Mouse (Mus musculus): ENCODE measurements around the gene Lrrc8d.

Lrrc8d gene

DNA sequence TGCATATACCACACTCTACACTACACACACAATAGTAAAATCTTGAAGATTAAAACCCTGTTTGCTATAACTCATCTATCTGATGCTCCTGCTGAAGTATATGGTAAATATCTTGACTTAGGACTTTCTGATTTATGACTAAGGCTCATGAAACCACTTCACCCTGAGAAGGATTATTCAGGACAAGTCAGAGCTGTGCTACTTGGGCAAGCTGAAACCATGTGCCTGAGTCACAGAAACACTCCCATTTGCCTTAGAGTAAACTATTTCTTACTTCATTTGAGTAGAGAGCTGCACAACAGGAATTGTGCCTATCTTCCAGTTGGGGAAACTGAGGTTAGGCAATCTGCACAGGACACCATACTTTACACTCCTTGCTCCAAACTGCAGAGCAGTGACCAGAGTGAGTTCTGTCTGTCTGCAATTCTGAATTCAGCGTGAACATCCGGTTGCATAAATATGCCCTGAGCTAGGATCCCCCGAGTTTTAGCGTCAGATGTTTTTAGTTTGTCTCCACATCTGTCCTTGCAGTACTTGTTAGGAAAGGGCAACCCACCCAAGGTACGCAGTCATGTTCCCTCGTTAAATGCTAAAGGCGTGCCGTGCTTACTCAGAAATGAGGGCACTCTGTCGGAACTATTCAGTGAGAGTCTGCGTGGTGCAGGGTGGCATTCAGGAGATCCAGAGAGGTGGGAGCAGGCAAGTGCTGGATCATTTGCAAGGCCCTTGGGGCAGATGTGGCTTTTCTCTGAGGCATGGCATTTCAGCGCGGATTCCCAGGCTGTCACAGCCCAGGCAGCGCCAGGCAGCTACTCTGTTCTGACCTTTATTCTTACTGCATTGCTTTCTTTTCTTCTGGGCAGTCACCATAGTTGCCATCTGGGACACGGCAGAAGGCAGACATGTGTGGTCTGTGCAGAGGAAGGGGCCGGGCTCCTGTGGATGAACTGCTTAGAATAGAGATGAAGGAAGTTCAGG, 123.0 kb downstream of the Lrrc8d start:
- peak; percentile 17 for DNase-seq

DNA sequence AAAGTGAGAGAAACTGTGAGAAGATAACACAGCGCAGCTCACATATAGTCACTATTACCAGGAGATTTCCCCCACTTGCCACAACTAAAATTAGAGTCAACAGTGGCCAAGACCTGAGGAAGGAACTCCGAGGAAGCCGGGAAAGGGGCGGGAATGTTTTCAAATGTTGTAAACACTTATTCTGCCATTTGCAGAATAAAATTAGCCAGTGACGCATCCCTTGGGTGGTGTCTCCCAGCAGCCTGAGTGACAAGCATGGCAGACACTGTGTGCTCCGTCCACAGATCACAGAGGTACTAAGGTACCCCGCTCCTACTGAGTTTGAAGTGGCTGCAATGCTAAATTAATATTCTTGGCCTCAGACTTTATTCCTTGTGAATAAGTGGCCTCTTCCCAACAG, 124.5 kb downstream of the Lrrc8d start:
- DNase-seq, result no peak

DNA sequence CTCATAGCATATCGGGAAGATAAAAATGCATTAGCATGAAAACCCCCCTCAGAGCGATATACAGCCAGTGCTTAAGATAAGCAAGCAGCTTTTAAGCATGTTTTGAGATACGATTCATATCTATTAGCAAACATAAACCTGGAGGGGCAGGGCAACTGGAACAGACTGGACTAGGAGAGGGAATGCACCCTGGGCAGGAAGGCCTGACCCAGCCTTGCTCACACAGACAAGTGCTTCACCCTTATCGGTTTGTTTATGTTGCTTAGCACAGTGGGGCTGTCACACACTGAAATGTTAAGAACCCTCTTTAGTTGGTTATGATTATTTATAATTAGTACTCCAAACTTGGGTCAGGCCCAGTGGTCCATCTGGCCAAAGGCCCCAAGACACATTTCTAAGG, 125.1 kb downstream of the Lrrc8d start:
- DNase-seq, result no peak

DNA sequence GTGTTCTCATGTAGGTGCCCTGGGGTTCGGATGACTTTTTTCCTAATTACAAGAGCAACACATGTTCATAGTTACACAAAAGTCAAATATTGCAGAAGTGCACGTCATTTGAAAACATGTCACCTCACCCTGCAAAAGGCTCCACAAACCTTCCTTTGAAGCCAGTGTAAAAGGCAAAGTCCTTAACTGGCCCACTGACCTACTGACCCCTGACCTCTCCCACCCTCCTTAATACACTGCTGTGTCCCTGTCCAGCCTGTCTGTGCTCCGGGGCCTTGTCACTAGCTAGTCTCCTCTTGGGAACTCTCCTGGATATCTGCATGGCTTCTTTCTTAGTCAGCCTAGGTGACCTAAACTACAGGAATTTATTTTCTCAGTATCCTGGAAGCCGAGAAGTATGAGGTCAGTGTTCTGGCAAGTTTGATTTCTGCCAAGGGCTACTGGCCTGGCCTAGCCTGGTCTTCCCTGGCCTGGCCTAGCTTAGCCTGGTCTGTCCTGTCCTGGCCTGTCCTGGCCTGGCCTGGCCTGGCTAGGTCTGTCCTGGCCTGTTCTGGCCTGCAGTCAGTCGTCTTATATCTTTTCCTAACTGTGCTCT, 127.2 kb downstream of the Lrrc8d start:
- no peak for DNase-seq

DNA sequence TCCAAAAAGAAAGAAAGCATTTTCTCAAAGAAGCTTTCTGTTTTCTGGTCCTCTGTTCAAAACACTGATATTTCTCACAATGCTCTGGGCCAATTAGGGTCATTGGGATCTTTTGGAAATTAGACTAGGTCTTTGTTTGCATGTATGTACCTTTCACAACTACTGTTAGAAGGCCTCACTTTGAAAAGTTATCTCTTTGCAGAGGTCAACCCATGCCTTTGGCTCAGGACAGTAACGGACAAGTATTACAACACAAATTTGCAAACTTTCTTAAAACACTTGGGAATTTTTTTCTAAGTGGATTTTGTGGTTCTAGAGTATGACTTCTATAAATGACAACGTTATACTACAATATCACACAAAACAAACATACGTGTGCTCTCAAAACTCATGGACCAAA, 128.3 kb downstream of the Lrrc8d start:
- DNase-seq, result no peak

DNA sequence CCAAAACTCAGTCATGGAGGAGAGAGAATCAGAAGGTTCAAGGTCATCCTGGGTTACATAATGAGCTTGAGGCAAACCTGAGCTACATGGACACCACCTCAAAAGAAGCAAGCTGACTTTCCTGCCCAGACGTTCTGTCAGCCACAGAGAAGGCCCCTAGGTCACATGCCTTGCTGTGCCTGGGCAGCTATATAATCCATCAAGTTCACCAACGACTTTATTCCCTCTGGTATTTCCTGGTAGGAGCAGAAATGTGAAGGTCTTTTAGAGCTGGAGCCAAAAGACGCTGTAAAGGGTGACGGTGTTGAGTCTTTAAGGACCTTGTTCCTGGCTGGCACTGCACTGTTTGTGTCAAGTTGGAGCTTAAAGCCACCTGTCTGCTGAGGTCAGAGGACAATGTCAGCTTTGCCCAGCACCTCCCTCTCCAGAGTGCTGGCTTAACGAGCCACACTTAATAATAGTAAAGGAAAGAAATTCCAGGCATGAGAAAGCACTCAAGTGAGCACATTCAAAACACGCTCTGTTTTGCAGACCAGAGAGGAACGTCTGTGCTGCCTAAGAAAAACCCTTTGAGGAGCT, 129.3 kb downstream of the Lrrc8d start:
- DNase-seq, result no peak

DNA sequence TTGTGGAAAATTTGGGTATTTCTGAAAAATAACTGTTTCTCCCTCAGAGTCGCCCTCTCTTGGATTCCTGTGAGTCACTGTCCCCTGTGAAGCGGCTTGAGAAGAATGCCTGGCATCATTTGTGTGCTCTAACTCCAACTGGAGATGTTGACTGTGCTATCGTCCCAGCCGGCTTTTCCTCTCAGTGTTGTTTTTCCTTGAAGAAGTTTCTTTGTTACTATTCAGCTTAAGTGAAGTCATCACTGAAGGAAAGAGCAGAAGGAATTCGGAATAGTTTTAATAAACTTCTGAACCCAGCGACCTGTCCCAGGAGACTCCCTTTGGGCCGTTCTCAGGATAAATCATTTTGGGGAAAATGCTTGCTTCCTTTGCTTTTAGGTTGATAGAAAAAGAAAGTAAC, 132.4 kb downstream of the Lrrc8d start:
- no peak for DNase-seq

DNA sequence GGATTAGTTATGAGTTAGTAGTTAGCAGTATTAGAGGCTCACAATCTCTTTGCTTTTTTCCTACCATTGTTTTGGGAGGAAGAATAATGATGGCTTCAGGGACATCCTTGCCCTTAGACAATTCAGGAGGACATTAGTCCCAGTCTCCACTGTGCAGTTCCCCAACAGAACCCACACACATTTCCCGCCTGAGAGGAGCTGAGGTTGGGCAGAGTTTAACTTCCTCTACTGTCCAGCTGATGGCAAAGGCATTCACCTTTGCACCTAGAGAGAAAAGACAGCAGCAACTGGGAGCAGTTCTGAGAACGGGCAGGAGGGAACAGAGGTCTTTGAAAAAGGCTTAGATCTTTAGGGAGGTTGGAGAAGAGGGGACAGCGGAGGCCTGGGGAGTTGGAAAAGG, 134.2 kb downstream of the Lrrc8d start:
- no peak for DNase-seq

DNA sequence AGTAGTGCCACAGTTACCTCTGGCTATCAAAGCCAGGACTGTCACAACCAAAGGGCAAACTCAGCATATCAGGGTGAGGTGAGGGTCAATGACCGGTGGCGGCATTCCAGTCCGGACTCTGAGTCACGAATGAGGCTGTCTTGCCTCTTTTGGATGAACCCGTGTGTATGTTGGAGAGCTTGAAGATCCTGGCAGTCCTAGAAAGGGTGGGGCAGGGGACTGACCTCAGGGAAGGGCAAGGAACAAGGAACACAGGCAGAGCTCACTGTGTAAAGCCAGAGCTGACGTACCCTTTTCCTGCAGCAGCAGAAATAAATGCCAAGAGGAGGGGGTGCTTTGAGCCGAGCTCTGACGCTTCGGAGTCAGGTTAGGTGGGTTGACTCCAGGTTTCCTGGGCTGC, 136.2 kb downstream of the Lrrc8d start:
- no peak for DNase-seq

DNA sequence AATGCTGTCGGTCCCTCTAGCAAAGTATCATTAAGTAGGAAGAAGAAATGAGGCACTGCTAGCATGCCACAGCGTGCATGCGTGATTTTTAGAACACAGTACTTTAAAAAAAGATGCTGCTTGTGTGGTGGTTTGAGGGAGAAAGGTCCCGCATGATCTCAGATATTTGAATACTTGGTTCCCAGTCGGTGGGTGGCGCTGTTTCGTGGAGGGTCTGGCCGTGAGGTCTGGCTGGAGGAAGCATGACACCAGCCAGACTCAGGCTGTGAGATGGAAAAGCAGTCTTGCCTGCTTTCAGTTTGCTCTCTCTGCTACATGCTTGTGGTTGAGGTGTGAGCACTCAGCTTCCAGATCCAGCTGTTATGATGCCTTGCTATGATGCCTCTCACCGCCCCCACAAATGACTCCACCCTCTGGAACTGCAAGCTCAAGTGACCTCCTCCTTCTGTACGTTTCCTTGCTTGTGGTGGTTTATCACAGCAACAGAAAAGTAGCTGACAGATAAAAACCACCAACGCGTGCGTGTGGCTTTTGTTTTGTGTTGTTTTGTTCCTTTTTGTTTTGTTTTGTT, 140.1 kb downstream of the Lrrc8d start:
- no peak for DNase-seq

DNA sequence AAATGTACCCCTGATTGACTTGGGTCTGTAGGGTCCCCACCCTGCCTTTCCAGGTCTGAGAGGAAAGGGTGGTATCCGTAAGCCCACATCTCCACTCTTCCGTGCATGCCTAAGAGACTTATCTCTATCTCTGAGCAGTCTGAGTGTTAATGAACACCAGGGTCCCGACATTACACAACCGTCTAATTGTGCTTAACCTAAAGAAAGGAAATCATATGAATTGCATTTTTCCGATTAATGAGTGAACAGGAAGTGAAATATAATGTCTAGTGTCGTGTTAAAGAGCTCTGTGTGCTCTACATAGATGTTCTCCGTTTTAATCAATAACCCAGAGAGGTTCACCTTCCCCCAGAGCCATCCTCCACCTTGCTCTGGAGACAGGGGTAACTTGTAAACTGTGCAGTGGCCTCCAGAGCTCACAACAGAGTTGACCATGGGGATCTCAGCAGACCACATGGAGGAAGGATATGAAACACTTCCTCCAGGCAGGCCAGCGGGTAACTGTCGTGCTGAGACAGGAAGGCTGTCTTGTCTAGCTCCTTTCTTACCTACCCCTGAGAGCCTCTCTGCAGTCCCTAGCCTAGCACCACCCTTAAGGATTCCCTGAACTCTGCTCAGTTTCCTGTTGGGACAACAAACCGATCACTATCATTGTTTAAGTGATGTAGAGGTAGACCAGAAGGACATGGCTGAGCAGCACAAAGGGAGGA, 144.4 kb downstream of the Lrrc8d start:
- DNase-seq, result no peak

DNA sequence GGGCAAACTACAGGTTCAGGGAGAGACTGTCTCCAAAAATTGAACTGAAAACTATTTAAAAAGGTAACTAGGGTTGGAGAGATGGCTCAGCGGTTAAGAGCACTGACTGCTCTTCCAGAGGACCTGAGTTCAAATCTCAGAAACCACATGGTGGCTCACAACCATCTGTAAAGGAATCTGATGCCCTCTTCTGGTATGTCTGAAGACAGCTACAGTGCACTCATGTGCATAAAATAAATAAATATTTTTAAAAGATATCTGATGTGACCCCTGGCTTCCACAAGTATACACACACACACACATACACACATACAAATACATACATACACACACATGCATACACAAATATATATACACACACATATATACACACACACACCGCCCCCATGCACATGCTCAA, 145.3 kb downstream of the Lrrc8d start:
- no peak for DNase-seq

DNA sequence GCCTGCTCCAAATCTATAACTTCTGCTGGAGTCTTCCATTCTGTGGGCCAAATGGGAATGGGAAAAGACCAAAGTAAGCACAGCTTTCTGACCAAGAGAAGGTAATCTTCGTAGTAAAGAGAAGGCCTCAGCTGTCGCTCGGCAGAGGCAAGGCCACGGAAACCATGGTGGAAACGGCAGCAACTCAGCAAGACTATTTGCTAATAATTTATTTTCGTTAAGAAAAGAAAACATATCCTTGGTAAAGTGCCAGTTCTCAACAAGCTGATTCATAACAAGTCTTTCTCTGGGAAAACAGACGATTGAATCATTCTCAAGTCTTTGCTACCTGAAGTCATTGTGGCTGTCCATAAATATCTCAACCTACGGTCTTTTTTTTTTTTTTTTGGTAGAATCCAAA, 148.0 kb downstream of the Lrrc8d start:
- no peak for DNase-seq

DNA sequence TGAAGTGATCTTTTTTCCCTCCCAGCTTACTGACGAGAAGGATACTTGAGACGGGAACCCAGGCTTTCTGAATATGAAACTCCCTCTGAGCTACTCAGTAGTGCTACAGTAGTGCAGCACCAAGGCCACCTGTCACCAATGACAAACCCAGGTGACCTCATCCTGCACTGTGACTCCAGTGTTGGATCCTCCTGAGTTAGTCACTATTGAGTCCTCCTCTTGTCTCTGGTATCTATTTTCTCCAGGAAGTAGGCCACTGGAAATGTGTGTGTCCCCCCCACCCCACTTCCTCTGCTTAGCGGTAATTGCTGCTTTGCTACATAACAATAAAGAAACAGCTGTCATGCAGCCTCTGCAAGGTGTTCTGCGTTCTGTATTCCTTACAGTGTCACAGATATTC, 149.5 kb downstream of the Lrrc8d start:
- no peak for DNase-seq

DNA sequence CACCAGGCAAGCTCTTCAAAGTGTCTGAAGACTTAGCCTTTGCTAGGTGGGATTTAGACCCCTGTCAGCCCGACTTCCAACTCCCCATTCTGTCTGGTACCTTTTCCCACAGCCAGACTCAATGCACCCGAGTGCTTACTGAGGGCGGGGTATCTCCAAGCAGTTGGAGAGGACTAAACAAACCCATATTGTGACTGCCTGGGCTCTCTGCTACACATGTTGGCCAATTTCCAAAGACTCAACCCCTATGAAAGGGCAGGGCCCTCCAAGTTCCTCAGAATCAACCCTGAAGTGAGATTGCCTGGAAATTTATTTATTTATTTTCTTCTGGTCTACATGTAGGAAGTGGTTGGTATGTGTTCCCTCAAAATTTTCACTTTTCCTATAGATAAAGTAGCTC, 149.9 kb downstream of the Lrrc8d start:
- DNase-seq, result no peak

DNA sequence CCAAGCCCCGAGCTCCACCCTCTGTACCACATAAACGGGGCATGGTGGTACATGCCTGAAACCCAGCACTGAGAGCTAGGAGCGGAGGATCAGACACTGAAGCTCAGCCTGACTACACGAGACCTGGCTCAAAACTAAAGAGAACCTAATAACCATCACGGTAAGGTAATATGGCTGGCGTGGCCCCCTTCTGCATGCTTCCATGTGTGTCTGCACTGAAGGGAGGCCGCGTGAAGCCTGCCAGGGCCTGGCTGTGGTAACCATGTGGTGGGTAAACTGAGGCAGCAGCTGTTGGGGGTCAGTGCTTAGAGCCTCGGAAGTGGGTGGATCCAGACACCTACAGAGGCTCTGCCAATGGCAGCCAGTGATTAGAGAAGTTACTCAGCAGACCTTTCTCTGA, 153.5 kb downstream of the Lrrc8d start:
- no peak for DNase-seq

DNA sequence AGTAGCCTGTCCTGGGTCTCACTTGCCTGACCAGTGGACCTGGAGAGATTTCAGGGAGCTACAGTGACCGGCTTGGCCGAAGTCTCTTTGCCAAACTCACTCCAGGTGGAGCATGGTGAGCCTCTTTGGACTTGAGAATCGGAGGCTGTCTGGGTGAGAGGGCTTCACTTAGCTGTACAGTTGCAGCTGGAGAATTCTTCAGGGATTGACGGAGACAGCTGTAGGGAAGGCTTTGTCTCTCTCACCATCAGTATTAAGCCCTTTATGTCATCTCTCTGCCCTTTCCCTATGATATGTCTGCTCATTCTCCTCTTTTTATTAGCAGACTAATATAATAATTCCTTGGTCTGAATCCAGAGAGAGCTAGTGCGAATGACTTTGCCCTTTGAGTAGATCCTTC, 157.7 kb downstream of the Lrrc8d start:
- DNase-seq, result no peak

DNA sequence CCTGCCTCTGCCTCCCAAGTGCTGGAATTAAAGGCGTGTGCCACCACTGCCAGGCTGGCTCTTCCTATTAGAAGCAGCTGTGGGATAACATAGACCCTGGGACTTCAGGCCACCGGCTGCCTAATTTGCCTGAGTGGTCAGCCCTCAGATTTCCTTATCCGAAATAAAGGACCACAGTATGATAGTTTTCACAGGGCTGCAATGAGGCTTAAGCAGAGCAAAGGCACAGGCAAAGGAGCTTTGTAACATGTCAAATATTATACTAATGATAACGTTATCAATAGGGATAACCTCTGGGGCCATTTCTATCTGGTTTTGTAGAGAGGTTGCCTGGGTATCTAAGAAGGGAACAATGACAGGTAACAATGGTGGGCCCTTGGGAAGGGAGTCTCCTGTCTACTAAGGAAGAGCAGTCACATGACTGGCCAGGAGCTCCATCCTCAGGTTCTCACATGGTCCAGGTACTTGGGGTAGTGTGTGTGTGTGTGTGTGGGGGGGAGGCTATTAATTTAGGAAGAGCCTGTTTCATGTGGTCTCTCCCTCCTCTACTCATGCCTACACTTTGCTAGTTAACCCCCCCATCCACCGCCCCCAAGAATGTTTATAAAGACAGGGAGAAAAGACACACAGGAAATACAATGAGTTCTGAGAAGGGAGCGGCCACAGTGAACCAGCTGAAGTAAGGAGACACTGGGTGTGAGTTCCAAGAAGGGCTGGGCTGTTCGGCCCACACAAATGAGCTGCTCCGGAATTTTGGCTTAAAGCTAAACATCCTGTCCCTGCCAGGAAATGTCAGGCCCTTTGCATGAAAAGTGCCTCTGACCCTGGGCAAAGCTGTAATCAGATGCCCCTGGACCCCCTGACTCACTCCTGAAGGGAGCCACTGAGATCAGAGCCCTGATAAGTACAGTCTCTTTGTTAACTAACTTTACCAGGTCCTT, 159.3 kb downstream of the Lrrc8d start:
- no peak for DNase-seq

DNA sequence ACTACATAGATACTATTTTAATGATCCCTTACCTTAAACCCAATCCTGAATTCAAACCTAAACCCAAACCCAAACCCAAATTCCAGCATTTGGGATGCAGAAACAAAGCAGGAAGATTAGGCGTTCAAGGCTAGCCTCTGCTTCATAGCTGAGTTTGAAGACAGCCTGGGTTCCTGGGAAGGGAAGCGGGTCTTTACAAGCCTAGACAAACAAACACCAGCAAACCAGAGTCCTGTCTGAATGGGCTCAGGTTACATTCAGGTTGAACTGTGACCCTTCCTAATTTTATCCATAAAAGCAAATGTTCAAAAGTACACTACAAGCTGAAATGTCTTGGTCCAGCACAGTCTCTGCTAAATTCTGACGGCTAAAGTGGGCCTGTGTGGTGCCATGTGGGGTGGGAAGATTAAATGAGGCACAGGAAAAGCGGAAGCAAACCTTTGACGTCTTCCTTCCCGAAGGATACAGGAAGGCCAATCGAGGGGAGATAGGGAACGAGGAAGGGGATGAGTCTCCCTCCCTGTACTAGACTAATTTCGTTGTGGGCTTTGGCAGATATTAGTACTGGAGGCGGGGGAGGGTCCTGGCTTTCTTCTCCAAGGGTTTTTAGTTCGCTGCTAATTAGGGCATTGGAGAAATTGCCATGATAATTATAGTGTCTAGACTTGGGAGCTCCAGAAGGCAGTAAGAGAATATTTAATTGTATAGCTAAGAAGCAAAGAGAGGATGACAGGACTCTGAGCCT, 160.1 kb downstream of the Lrrc8d start:
- DNase-seq, result no peak

DNA sequence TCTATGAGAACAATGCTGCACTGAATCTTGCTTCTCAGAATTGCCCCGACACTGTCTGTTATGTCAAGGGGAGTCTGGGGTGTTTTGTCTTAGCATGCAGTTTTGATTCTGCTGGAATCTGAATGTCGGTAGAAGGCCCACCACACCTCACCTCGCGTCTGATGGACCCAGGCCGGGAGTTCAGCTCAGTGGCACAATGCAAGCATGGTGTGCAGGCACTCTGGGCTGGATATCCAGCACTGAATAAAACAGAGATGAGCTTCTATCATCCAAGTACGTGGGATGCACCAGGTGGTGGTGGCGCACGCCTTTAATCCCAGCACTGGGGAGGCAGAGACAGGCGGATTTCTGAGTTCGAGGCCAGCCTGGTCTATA, 160.7 kb downstream of the Lrrc8d start:
- DNase-seq, result no peak

DNA sequence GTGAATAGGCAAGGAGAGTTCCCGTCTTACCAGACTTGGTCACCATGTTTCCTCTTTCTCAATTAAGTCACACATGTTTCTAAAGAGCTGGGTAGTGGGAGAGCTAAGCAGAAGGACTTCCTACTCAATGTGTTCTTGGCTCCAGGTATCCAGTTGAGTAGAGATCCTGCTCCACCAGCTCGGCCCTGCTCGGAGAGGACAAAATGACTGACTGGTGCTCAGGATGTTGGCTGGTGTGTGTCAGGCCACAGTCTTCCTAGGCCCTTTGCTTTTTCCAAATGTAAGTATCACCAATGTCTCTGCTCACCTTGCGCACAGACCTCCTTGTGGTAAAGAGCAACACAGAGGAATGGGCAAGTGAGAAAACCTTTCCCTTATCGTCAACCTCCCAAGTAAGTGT, 161.8 kb downstream of the Lrrc8d start:
- DNase-seq, result no peak
